In the genomic region with DNA sequence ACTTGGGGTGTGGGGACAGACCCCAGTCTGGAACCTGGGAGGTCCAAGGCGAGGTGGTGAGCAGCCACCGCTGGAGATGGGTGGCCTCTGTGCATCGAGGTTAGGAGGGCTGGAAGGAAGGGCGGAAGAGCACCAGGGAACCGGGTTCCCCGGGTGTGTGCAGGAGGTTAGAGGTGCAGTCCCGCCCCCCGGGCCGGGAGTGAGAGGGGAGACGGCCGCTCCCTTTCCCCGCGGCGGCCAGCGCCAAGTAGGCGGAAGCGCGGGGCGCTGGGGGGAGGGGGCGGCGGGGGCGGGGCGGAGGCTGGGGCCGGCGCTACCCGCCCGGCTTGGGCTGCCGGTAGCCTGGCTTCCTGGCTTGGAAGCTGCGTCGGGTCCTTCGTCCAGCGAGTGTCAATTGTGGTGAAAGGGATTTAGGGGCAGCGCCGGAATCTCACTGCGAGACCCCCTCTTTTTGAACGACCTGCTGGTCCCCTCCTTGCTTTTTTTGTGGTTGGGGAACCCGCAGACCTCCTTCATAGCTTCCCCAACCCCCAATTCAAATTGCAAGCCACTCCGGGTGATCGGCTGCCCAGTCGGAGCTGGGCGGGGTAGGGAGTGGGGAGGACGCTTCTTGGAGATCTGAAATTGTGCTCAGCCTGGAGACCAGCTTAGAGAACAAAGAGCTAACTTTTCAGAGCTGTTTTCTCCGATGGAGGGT, we compare ENCODE assay signal across 7 mouse cellular contexts. TPM values are rescaled to one million over a fixed set of nuclear protein-coding genes. Genes with fewer than 3 reads are reported as not detected.
A peak's percentile ranks its signal among the peaks of the same experiment; 100 is the strongest.
DNase-seq lines count a peak whose midpoint lies in the region; ATAC-seq and TF ChIP-seq lines count a peak whose summit lies in the region.

No protein-coding gene starts in this region.

- peak overlapping the region; percentile 83 for H3K4me3 ChIP-seq in G1E (ENCODE audit: low read depth, low read length)
- H3K4me3 ChIP-seq in erythroblast, embryonic 14.5 days (replicated peaks), result peak overlapping the region; percentile 74

- peaks cover 59% of the 10 kb centered on the region for H3K4me1 ChIP-seq in G1E (ENCODE audit: insufficient read depth, low read depth, low read length)
- H3K4me1 ChIP-seq in erythroblast, embryonic 14.5 days (ENCODE audit: control insufficient read depth), result peaks cover 45% of the 10 kb centered on the region

- peaks cover 20% of the 10 kb centered on the region for H3K36me3 ChIP-seq in G1E (replicated peaks)
- no peaks in the 10 kb centered on the region for H3K36me3 ChIP-seq in erythroblast, embryonic 14.5 days (ENCODE audit: control insufficient read depth)

- peak; percentile 90 for DNase-seq in G1E (ENCODE audit: low spot score)
- peak; percentile 89 for DNase-seq in adrenal gland, postnatal 14 days
- peak; percentile 82 to 87 for DNase-seq in heart, postnatal 14 days
- peak; percentile 82 to 89 for DNase-seq in kidney, postnatal 4 days
- DNase-seq in spleen, postnatal 14 days (ENCODE audit: low spot score in 2 of 2), result peak; percentile 44 to 50

- intact Hi-C loops in heart, postnatal 14 days (cut with DNase I), result loop anchor here (2.0 kb wide), 3 partner anchors 21 to 189 kb away; a partner anchor contains a TSS

- no peaks in the 10 kb centered on the region for H3K9me3 ChIP-seq in G1E (replicated peaks)
- no peaks in the 10 kb centered on the region for H3K9me3 ChIP-seq in erythroblast, embryonic 14.5 days (ENCODE audit: control insufficient read depth, low read length)

- TF ChIP-seq CTCF in G1E (IDR thresholded peaks at IDR 0.05; ENCODE audit: low read depth, low read length), result no peak

- no peaks in the 10 kb centered on the region for H3K27me3 ChIP-seq in G1E (ENCODE audit: insufficient read depth, low read length)
- peaks cover 38% of the 10 kb centered on the region for H3K27me3 ChIP-seq in erythroblast, embryonic 14.5 days (ENCODE audit: control insufficient read depth)

- peak; percentile 52; the same call in 1 of the 2 replicates for ATAC-seq in G1E (ENCODE audit: extremely low read depth, insufficient number of reproducible peaks, low FRiP score, poor library complexity, severe bottlenecking)
- ATAC-seq in megakaryocyte-erythroid progenitor cell, adult 5-6 weeks (replicated peaks; ENCODE audit: low FRiP score, low TSS enrichment, poor library complexity, severe bottlenecking), result peak; percentile 59

RNA-seq across cellular contexts. Expression of a gene that starts 1.3 kb away (rescaled TPM):
- total RNA-seq in G1E (2014; fragmentation: Nextera tagmentation) (31.0 and 37.1 TPM in 2 replicates), G1E (2017) (53.4 and 122 TPM in 2 replicates)
- 49.6 and 71.7 TPM in 2 replicates for polyA plus RNA-seq in G1E (2012)
- 98.2 and 107 TPM in 2 replicates for total RNA-seq in adrenal gland, postnatal 14 days (2021)
- 0.41 and 0.56 TPM in 2 replicates for polyA plus RNA-seq in erythroblast, embryonic 14.5 days (2012)
- 10 to 100 TPM; 47.8 to 49.6 TPM for total RNA-seq in heart, postnatal 14 days (2021)
- total RNA-seq in megakaryocyte-erythroid progenitor cell, adult 5-6 weeks (2014; fragmentation: Nextera tagmentation), result 15.7 and 20.4 TPM in 2 replicates
- 56.3 and 63.5 TPM in 2 replicates for total RNA-seq in megakaryocyte-erythroid progenitor cell, adult 5-6 weeks (2017)

RNA-seq across cellular contexts. Expression of a gene that starts 17.9 kb away (rescaled TPM):
- 580 and 589 TPM in 2 replicates for total RNA-seq in G1E (2014; fragmentation: Nextera tagmentation)
- total RNA-seq in G1E (2017), result 1,583 and 1,694 TPM in 2 replicates
- 255 and 258 TPM in 2 replicates for polyA plus RNA-seq in G1E (2012)
- 809 and 980 TPM in 2 replicates for total RNA-seq in adrenal gland, postnatal 14 days (2021)
- polyA plus RNA-seq in erythroblast, embryonic 14.5 days (2012), result 22.6 and 32.2 TPM in 2 replicates
- 100 to 1,000 TPM; 503 to 533 TPM for total RNA-seq in heart, postnatal 14 days (2021)
- total RNA-seq in megakaryocyte-erythroid progenitor cell, adult 5-6 weeks (2014; fragmentation: Nextera tagmentation), result 2,091 and 2,156 TPM in 2 replicates
- total RNA-seq in megakaryocyte-erythroid progenitor cell, adult 5-6 weeks (2017), result 1,518 and 2,802 TPM in 2 replicates

RNA-seq across cellular contexts. Expression of a gene that starts 24.4 kb away (rescaled TPM):
- total RNA-seq in G1E (2014; fragmentation: Nextera tagmentation), result not detected in 2 replicates
- 0.23 and 0.33 TPM in 2 replicates for total RNA-seq in G1E (2017)
- 0.09 TPM in 1 of 2 replicates, not detected in the other for polyA plus RNA-seq in G1E (2012)
- total RNA-seq in adrenal gland, postnatal 14 days (2021), result not detected in 2 replicates
- not detected in 2 replicates for polyA plus RNA-seq in erythroblast, embryonic 14.5 days (2012)
- under 1 TPM in 1 of 2 experiments, not detected in 1; 0.65 TPM for total RNA-seq in heart, postnatal 14 days (2021)
- 0.89 TPM in 1 of 2 replicates, not detected in the other for total RNA-seq in megakaryocyte-erythroid progenitor cell, adult 5-6 weeks (2014; fragmentation: Nextera tagmentation)
- 2.4 TPM in 1 of 2 replicates, not detected in the other for total RNA-seq in megakaryocyte-erythroid progenitor cell, adult 5-6 weeks (2017)

RNA-seq across cellular contexts. Expression of a gene that starts 33.8 kb away (rescaled TPM):
- 13.5 and 20.8 TPM in 2 replicates for total RNA-seq in G1E (2014; fragmentation: Nextera tagmentation)
- total RNA-seq in G1E (2017), result 25.5 and 27.4 TPM in 2 replicates
- 22.5 and 23.2 TPM in 2 replicates for polyA plus RNA-seq in G1E (2012)
- 17.6 and 18.7 TPM in 2 replicates for total RNA-seq in adrenal gland, postnatal 14 days (2021)
- 1.2 and 1.3 TPM in 2 replicates for polyA plus RNA-seq in erythroblast, embryonic 14.5 days (2012)
- 10 to 100 TPM in 1 of 2 experiments, 1 to 10 TPM in 1; 8.9 to 10.6 TPM for total RNA-seq in heart, postnatal 14 days (2021)
- 17.7 and 18.9 TPM in 2 replicates for total RNA-seq in megakaryocyte-erythroid progenitor cell, adult 5-6 weeks (2014; fragmentation: Nextera tagmentation)
- total RNA-seq in megakaryocyte-erythroid progenitor cell, adult 5-6 weeks (2017), result 20.4 and 23.3 TPM in 2 replicates

RNA-seq across cellular contexts. Expression of a gene that starts 40.4 kb away (rescaled TPM):
- total RNA-seq in G1E (2014; fragmentation: Nextera tagmentation) (not detected in 2 replicates), G1E (2017) (0.16 TPM in 1 of 2 replicates, not detected in the other)
- not detected in 2 replicates for polyA plus RNA-seq in G1E (2012)
- total RNA-seq in adrenal gland, postnatal 14 days (2021), result 2.4 and 3.5 TPM in 2 replicates
- not detected in 2 replicates for polyA plus RNA-seq in erythroblast, embryonic 14.5 days (2012)
- 1 to 10 TPM in 1 of 2 experiments, under 1 TPM in 1; 0.95 to 1.1 TPM for total RNA-seq in heart, postnatal 14 days (2021)
- total RNA-seq in megakaryocyte-erythroid progenitor cell, adult 5-6 weeks (2014; fragmentation: Nextera tagmentation), result 0.45 and 1.7 TPM in 2 replicates
- total RNA-seq in megakaryocyte-erythroid progenitor cell, adult 5-6 weeks (2017), result 0.91 TPM in 1 of 2 replicates, not detected in the other

Comparison
In these comparisons a context has a peak if more than half of its experiments do, and no peak if none do; other contexts are left out.
1. Peak in every context shown above with its lines: DNase-seq, ATAC-seq and H3K4me3 ChIP-seq.